Mouse (Mus musculus) hindbrain, embryonic 14.5 days (tissue): ENCODE data around the gene Pcyt1a. TPM values are rescaled to one million over a fixed set of nuclear protein-coding genes. Genes with fewer than 3 reads are reported as not detected.

Experiments used
- ATAC-seq: fragments of 200-750 bp; cut with Nextera tagmentation; 2 replicates; pipeline ENCODE4 v1.8.0; 2017; ENCODE audit warnings: moderate number of reproducible peaks, mild to moderate bottlenecking, moderate TSS enrichment, moderate library complexity; ENCODE audit not compliant: low FRiP score
- DNase-seq: peaks from one replicate; pipeline ENCODE4 v3.0.0-alpha.2; 2015; ENCODE audit warnings: low spot score
- H3K27ac ChIP-seq: fragments of 300-500 bp; sonication (generic); 2 replicates; pipeline ENCODE4 v1.5.1; 2014; ENCODE audit warnings: mild to moderate bottlenecking, moderate library complexity
- H3K27me3 ChIP-seq: fragments of 300-500 bp; sonication (generic); 2 replicates; pipeline ENCODE4 v1.6.1; 2014; ENCODE audit warnings: mild to moderate bottlenecking, low read length, mixed read lengths; ENCODE audit not compliant: control insufficient read depth, insufficient read depth
- H3K36me3 ChIP-seq: fragments of 300-500 bp; sonication (generic); replicated peaks from 2 replicates; pipeline ENCODE4 v1.6.1; 2014; ENCODE audit not compliant: control insufficient read depth, insufficient read depth
- H3K4me1 ChIP-seq: fragments of 300-500 bp; sonication (generic); replicated peaks from 2 replicates; pipeline ENCODE4 v1.6.1; 2014; ENCODE audit warnings: antibody characterized with exemption, low read length, mixed read lengths; ENCODE audit not compliant: control insufficient read depth, insufficient read depth
- H3K4me2 ChIP-seq: fragments of 300-500 bp; sonication (generic); replicated peaks from 2 replicates; pipeline ENCODE4 v1.6.1; 2014; ENCODE audit warnings: mild to moderate bottlenecking, moderate library complexity
- H3K4me3 ChIP-seq: fragments of 300-500 bp; sonication (generic); replicated peaks from 2 replicates; pipeline ENCODE4 v1.5.1; 2014; ENCODE audit warnings: mild to moderate bottlenecking, low read length
- H3K9ac ChIP-seq: fragments of 300-500 bp; sonication (generic); 2 replicates; pipeline ENCODE4 v1.6.1; 2014
- H3K9me3 ChIP-seq: fragments of 300-500 bp; sonication (generic); 2 replicates; pipeline ENCODE4 v1.6.1; 2016; ENCODE audit warnings: low read length; ENCODE audit not compliant: control insufficient read depth
- WGBS: fragments of 180-500 bp; shearing (Covaris S2); extraction: QIAGEN DNeasy Blood & Tissue Kit; methylation state at CpG from one replicate; pipeline ENCODE4 v1.1.7; 2014; 5-methylcytosine and 5-hydroxymethylcytosine counted together
- polyA plus RNA-seq: library from polyadenylated mRNA; unstranded; fragments of >200 nt; fragmentation: Nextera tagmentation; extraction: Ambion mirVana; gene quantifications from 2 replicates; pipeline ENCODE4 v1.2.1, GENCODE M21; 2014

The Pcyt1a gene
- polyA plus RNA-seq, 1 experiment from 2014 or later = 53.1 TPM

DNA sequence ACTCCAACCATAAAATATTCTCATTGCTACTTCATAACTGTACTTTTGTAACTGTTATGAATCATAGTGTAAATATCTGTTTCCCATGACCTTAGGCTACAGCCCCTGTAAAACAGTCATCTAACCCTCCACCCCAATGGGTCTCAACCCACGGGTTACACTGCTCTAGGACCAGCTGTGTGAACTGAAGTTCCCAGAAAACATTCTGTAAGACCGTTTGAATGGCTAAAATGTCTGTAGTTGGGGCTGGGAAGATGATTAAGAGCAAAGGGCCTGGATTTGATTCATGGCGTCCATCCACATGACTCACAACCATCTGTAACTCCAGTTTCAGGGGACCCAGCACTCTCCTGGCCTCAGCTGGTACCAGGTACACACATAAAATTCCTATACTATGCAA is 32.5 kb upstream of the Pcyt1a start:
- no peak overlapping the region for H3K27ac ChIP-seq
- no peak overlapping the region for H3K9ac ChIP-seq
- H3K27me3 ChIP-seq = no peaks in the 10 kb centered on the region
- no peaks in the 10 kb centered on the region for H3K9me3 ChIP-seq
- no peak overlapping the region for H3K4me3 ChIP-seq
- no peak overlapping the region for H3K4me2 ChIP-seq
- no peaks in the 10 kb centered on the region for H3K4me1 ChIP-seq
- ATAC-seq (no peak), DNase-seq (no peak)
- peaks cover 1% of the 10 kb centered on the region for H3K36me3 ChIP-seq
- WGBS = 84% methylated on average over 3 of the region's 3 CpGs

DNA sequence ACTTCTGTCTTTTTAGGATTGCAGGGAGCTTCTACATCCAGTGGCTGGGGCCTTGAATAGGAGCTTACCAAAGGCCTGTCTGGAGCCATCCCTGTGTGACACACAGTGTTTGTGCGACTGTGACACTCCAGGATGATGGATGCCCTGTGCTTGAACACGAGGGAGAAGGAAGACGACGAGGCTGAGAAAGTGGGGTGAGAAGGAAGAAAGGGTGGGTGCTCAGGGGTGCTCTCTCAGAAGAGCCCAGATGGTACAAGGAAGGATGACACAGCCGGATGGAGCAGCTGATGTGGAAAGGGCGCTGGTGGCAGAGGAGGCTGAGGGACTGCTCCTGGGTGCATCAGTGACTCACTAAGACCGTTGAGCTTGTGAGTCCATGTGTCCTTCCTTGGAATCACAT is 30.5 kb upstream of the Pcyt1a start, which contains the start of gene Tm4sf19:
Gene Tm4sf19, plus strand, starts transcription at position 240 of the 400 bp plus-strand sequence.
- DNase-seq (no peak), ATAC-seq (no peak)
- Histone ChIP-seq H3K9ac (no peak within 1 kb of the TSS), H3K4me2 (no peak within 1 kb of the TSS), H3K27me3 (no peaks in the 10 kb centered on the region), H3K4me1 (no peaks in the 10 kb centered on the region), H3K4me3 (no peak within 1 kb of the TSS), H3K36me3 (no peaks in the 10 kb centered on the region), H3K27ac (no peak within 1 kb of the TSS), H3K9me3 (no peaks in the 10 kb centered on the region)
- 75% methylated on average over 7 of the region's 7 CpGs for WGBS

DNA sequence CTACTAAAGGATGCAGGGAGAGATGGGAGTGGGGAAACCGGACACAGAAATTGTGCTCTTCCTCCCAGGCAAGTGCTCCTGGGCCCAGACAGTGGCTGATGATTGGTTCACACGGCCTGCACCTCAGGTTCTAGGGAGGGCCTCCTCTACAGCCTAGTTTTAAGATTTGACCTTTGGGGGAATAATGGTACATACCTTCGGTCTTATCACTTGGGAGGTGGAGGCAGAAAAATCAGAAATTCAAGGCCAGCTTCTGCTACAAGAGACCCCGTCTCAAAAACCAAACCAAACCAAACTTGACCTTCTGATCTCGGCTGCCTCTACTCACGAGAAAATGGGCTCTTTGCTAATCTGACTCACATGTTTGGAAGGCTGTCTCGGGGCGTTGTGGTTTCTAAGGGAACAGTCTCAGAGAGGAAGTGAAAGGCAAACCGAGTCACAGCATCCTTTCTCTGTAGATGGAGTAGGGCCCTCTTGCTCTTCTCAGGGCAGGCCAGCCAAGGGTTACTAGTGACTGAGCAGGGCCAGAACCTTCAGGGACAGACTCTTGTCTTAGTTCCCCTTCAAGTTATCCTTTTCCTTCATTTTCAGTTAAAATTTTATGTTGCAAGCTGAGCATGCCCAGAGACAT is 29.3 kb upstream of the Pcyt1a start:
- Histone ChIP-seq H3K4me2 (no peak overlapping the region), H3K9ac (no peak overlapping the region), H3K9me3 (no peaks in the 10 kb centered on the region), H3K4me1 (no peaks in the 10 kb centered on the region), H3K36me3 (no peaks in the 10 kb centered on the region), H3K27me3 (no peaks in the 10 kb centered on the region), H3K27ac (no peak overlapping the region), H3K4me3 (no peak overlapping the region)
- DNase-seq = no peak
- ATAC-seq = no peak
- 86% methylated on average over 9 of the region's 9 CpGs for WGBS

DNA sequence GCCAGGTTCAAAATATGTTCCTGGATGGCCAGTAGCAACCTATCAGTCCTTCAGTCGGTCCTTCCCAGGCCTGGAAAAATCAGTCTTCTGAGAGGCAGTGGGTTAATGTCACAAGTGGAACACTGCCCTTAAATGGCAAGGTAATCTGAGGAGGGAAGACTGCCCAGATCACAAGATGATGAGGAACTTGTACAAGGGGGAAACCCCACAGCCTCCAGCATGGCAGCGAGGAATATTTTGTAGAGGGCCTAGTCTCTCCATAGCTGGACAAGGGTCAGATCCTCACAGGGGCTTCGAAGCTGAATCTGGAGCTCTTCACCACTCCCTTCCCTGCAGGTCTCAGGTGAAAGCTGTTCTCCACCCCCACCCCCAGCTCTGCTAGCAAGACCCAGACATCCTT is 27.9 kb upstream of the Pcyt1a start:
- ATAC-seq (no peak), DNase-seq (no peak)
- Histone ChIP-seq H3K9me3 (no peaks in the 10 kb centered on the region), H3K27me3 (no peaks in the 10 kb centered on the region), H3K36me3 (no peaks in the 10 kb centered on the region), H3K9ac (no peak overlapping the region), H3K27ac (no peak overlapping the region), H3K4me2 (no peak overlapping the region), H3K4me3 (no peak overlapping the region), H3K4me1 (no peaks in the 10 kb centered on the region)
- WGBS = 90% methylated on average over 3 of the region's 3 CpGs

DNA sequence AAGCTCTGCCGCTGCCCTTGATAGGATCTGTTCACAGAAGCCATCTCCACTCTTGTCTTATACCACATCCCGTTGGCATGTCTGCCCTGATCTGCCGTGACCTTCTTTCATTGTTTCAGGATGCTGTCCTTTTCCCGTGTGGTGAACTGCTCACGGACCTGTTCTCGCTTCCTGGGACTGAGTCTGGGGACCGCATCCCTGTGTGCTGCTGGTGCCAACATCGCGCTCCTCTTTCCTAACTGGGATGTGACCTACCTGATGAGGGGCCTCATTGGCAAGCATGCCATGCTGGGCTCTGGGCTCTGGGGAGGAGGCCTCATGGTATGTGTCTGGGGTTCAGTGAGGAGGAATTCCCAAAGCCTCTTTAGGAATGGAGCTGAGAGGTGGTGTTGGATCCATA is 25.0 kb upstream of the Pcyt1a start:
- 87% methylated on average over 9 of the region's 9 CpGs for WGBS

DNA sequence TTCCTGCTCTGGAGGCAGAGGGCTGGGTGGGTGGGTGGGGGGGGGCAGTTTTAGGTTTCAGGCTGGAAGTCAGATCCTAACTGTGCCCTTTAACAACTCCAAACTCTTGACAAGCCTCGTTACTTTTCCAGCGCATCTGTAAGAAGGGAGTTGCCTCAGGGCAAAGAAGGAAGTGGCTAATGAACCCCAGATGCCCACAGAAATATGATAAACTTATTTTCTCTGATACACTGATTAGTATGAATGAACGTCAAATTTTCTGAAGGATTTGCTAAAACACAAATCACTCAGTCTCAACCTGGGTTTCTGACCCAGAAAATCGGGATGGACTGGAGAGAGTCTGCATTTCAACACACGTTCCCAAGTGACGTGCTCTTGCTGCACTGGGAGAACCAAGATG is 24.1 kb upstream of the Pcyt1a start:
- H3K27ac ChIP-seq = no peak overlapping the region
- no peak overlapping the region for H3K4me3 ChIP-seq
- H3K4me1 ChIP-seq = no peaks in the 10 kb centered on the region
- no peaks in the 10 kb centered on the region for H3K36me3 ChIP-seq
- DNase-seq (no peak), ATAC-seq (no peak)
- H3K9ac ChIP-seq = no peak overlapping the region
- no peaks in the 10 kb centered on the region for H3K27me3 ChIP-seq
- 83% methylated on average over 6 of the region's 6 CpGs for WGBS
- no peaks in the 10 kb centered on the region for H3K9me3 ChIP-seq
- H3K4me2 ChIP-seq = no peak overlapping the region

More for the DNA sequence above, 25.0 kb upstream of the Pcyt1a start:
- H3K4me3 ChIP-seq = no peak overlapping the region
- no peaks in the 10 kb centered on the region for H3K4me1 ChIP-seq
- no peak for DNase-seq
- no peak overlapping the region for H3K27ac ChIP-seq
- H3K9me3 ChIP-seq = no peaks in the 10 kb centered on the region
- no peak for ATAC-seq
- no peaks in the 10 kb centered on the region for H3K36me3 ChIP-seq
- no peaks in the 10 kb centered on the region for H3K27me3 ChIP-seq
- no peak overlapping the region for H3K9ac ChIP-seq
- no peak overlapping the region for H3K4me2 ChIP-seq

DNA sequence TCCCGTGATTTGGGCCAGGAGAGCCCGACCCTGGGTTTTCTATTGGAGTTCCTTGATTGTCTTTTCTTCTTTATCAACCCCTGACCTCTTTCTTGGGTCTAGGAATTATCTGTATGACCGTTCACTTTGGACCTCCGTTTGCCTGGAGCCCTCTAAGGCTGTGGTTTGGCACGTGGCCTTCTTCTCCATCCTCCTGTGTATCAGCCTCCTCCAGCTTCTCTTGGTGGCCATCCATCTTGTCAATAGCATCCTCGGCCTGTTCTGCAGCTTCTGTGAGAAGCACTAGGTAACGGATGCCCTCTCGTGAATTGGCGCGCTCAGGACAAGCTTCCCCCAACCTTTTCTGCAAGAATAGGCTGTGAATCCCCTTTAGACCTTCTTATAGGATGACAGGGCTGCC is 23.0 kb upstream of the Pcyt1a start:
- no peaks in the 10 kb centered on the region for H3K36me3 ChIP-seq
- H3K4me1 ChIP-seq = no peaks in the 10 kb centered on the region
- ATAC-seq (no peak), DNase-seq (no peak)
- H3K9me3 ChIP-seq = no peaks in the 10 kb centered on the region
- H3K27ac ChIP-seq = no peak overlapping the region
- no peak overlapping the region for H3K4me3 ChIP-seq
- no peaks in the 10 kb centered on the region for H3K27me3 ChIP-seq
- H3K9ac ChIP-seq = no peak overlapping the region
- no peak overlapping the region for H3K4me2 ChIP-seq
- 88% methylated on average over 10 of the region's 10 CpGs for WGBS

DNA sequence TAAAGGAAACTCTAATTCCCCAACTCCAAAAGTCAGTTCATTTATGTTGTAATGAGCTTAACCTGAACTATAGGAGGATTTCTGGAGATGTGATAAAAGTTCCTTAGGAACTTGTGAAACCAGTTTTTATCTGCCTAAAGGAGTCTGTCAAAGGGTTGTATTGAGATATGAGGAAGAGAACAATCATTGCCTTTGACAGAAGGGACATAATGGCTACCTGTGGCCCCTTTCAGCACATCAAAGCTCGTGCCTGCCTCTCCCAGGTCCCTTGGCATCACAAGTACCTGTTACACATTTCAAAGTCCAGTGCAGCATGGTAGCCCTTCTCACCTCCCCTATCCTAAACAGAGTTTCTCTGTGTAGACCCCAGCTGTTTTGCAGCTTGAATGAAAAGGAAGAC is 13.3 kb upstream of the Pcyt1a start:
- no peak for DNase-seq
- Histone ChIP-seq H3K9me3 (no peaks in the 10 kb centered on the region), H3K36me3 (no peaks in the 10 kb centered on the region), H3K27me3 (no peaks in the 10 kb centered on the region), H3K4me1 (peaks cover 8% of the 10 kb centered on the region), H3K9ac (no peak overlapping the region), H3K4me2 (no peak overlapping the region), H3K27ac (no peak overlapping the region), H3K4me3 (no peak overlapping the region)
- ATAC-seq = no peak
- 44% methylated on average over 1 of the region's 1 CpGs for WGBS

DNA sequence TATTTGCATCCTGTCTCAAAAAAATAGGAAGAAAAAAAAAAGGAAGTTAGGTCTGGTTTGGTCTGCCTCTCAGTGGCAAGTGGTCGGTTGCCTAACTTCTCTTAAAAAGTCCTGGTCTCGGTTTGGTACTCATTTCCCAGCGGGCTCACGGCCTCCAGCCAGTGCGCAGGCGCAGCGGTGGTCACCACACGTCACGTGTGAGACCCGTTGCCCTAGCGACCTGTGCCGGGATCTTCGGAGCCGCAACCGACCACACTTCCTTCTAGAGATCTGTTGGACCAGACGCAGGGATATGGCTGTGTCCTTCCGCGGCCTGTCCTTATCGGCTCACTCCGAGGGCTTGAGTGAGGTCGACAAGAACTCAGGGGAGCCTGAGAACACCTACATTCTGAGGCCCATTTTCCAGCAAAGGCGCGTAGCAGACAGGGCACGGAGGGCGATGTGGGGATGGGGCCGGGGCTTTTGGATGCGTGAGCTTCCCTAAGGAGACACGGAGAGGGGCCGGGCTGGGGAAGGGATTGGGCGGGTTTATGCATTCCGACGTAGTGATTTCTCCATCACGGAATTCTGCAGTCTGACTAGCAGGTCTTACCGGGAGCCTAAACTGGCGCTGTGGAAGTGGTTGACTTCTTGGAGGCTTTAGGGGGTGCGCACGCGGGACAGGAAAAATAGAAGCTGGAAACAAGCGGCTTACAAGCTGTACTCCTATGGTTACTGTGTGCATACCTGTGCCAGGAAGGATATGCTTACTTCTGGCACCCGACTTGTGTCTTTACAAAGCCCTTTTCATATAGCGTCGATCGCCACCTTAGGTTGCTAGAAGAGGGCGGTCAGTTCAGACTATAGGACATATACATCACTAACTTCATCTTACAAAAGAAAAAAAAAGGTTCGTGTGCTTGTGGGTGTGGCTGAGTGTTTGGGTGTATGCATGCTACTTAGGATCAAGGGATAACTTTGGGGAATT is 10.9 kb upstream of the Pcyt1a start, which contains the start of gene Tctex1d2:
Gene Tctex1d2, plus strand, starts transcription at position 186 of the 967 bp plus-strand sequence.
- H3K4me3 ChIP-seq = peak within 1 kb of the TSS; percentile 58

More for the DNA sequence above, 10.9 kb upstream of the Pcyt1a start, which contains the start of gene Tctex1d2:
- 1% methylated on average over 45 of the region's 45 CpGs for WGBS
- Histone ChIP-seq H3K36me3 (no peaks in the 10 kb centered on the region), H3K9me3 (no peaks in the 10 kb centered on the region), H3K27me3 (no peaks in the 10 kb centered on the region), H3K27ac (peak within 1 kb of the TSS; percentile 88), H3K4me2 (peak within 1 kb of the TSS; percentile 76), H3K4me1 (peaks cover 8% of the 10 kb centered on the region), H3K9ac (peak within 1 kb of the TSS; percentile 84)
- ATAC-seq = peak; percentile 96
- peak; percentile 92 for DNase-seq
